Mouse (Mus musculus): ENCODE measurements at regions not wholly inside any gene's neighbourhood (a gene's known extent, or its start where the extent isn't known, plus 50 kb on each side); places are given as distances from the start of the nearest gene placed in this dataset.
"Not testable (repeated sequence)": the region's sequence is repeated elsewhere in the genome, so short reads cannot be mapped to it uniquely, and the experiment has no call there.

- DNase-seq (ENCODE audit: low spot score), result no peak
Measured at GRCm38 (mm10) chr15:42082436-42082835, 1948.3 kb downstream of the 9330182O14Rik start.

GRCm38 (mm10) chr15:42100730-42101129 is 1966.6 kb downstream of the 9330182O14Rik start:
- DNase-seq (ENCODE audit: low spot score), result no peak

- DNase-seq (ENCODE audit: low spot score), result no peak
Measured at GRCm38 (mm10) chr15:42104816-42105215, 1970.7 kb downstream of the 9330182O14Rik start.

GRCm38 (mm10) chr15:42107106-42107505 is 1972.9 kb downstream of the 9330182O14Rik start:
- no peak for DNase-seq (ENCODE audit: low spot score)

DNA sequence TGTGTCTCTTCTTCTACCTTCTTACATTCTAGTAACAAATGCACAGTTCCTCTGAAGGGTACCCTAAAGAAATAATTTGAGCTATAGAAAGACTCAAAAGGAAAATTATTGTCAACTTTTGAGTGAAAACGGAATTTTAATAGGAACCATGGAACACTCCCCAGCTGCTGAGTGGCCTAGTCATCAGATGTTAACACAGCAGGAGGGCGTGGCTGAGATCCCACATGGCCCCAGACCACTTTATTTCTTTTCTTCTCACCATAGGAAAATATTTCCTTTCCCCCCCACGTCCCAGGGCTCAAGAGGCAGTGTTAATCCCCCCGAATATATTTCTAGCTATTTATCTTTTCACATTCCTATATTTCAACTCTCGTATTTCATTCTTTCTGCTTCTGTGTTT is 1977.6 kb downstream of the 9330182O14Rik start:
- no peak for DNase-seq (ENCODE audit: low spot score)

DNA sequence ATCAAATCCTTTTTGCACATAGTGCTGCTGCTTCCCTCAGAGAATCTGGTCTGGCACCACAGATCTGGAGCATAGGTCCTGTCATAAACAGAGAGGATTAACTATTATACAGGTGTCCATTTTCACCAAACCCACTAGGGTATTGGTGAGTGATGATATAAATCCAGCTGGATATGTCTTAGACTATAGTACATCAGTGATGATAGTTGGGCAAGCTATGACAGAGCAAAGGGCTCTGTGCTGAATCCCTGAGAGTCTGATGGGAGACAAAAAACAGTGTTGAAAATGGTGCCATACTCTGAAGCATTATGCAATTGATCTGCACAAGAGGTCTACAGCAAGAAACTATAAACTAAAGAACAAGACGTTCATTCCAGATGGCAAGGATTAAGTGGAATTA is 1993.3 kb downstream of the 9330182O14Rik start:
- DNase-seq (ENCODE audit: low spot score), result no peak

GRCm38 (mm10) chr15:42128976-42129375 is 1994.8 kb downstream of the 9330182O14Rik start:
- no peak for DNase-seq (ENCODE audit: low spot score)

DNA sequence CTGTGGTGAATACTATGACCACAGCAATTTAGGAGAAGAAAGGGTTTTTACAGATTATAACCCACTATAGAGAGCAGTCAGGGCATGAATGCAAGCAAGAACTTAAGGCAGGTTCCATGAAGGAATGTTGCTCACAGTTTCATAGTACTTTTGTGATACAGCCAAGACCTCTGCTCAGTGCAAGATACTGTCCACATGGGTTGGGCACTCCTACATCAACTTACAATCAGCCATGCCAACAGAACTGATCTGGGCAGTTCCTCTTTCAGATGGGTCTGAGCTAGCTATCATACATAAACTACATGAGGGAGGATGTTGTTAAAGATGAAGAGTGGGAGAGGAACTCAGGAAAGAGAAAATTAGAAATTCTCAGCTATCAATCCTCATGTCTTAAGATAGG is 2032.4 kb downstream of the 9330182O14Rik start:
- DNase-seq (ENCODE audit: low spot score), result no peak

DNA sequence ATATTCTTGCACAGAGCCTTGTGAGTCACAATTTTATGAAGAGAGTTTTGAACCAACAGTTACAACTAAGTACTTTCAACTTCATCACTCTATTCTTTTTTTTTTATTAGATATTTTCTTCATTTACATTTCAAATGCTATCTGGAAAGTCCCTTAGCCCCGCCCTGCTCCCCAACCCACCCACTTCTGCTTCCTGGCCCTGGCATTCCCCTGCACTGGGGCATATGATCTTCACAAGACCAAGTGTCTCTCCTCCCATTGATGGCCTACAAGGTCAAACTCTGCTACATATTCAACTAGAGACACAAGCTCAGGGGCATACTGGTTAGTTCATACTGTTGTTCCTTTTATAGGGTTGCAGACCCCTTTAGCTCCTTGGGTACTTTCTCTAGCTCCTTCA is 2043.6 kb downstream of the 9330182O14Rik start:
- DNase-seq (ENCODE audit: low spot score), result not testable (repeated sequence)

- DNase-seq (ENCODE audit: low spot score), result no peak
Measured at GRCm38 (mm10) chr15:42207187-42207846, 2073.2 kb downstream of the 9330182O14Rik start.

DNA sequence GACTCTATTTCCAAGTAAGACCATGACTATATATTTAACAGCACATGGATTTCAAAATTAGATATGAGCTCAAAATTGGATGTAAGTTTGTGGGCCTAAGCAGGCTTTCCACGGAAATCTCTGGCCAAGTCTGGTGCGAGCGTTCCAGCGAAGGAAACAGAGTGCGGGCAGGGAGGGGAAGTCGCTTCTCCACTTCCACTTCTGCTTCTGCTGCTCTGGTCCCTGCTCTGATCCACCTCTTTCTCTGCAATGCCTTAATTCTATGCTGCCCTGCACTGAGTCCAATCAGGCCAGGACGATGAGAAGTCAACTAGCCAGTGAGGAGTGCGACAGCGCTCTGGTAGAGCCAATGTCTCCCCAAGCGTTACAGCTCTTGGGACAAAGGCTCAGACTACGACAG is 2085.3 kb downstream of the 9330182O14Rik start:
- DNase-seq (ENCODE audit: low spot score), result no peak

GRCm38 (mm10) chr15:42220005-42220404 is 2085.8 kb downstream of the 9330182O14Rik start:
- no peak for DNase-seq (ENCODE audit: low spot score)

DNA sequence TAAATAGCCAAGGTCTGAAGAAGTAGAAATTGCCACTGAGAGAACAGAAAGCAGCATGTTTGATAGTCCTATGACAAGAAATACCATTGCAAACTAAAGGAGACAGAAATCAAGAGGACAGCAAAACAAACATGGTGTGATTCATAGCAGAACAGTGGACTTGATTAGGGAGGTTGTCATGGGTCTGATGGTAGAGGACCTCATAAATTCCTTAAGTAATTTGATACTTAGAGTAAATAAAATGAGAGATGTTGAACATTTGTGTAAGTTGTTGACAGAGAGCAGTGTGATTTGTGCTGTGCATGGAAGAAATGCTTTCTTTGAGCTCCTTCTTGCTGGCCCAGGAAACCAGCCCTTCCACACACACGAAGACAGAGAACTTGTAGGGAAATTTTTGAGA is 2090.8 kb downstream of the 9330182O14Rik start:
- DNase-seq (ENCODE audit: low spot score), result no peak

DNA sequence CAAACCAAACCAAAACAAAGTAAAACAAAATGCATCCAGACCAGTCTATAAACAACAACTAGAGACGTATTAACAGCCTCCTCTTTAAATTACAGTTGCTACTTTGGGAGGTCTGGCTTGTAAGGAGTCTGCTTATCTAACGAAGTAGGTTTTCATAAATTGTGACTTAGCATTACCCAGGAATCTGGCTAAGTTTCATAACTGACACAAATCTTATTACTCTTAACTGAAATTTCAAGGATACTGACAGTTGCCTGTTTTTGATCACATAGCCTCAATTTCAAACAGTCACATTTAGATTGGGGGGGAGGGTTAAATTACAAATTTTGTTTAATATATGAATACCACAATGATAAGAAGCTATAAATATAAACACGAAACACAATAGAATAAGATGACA is 2097.5 kb downstream of the 9330182O14Rik start:
- no peak for DNase-seq (ENCODE audit: low spot score)

GRCm38 (mm10) chr15:42246812-42247211 is 2112.6 kb downstream of the 9330182O14Rik start:
- DNase-seq (ENCODE audit: low spot score), result no peak

DNA sequence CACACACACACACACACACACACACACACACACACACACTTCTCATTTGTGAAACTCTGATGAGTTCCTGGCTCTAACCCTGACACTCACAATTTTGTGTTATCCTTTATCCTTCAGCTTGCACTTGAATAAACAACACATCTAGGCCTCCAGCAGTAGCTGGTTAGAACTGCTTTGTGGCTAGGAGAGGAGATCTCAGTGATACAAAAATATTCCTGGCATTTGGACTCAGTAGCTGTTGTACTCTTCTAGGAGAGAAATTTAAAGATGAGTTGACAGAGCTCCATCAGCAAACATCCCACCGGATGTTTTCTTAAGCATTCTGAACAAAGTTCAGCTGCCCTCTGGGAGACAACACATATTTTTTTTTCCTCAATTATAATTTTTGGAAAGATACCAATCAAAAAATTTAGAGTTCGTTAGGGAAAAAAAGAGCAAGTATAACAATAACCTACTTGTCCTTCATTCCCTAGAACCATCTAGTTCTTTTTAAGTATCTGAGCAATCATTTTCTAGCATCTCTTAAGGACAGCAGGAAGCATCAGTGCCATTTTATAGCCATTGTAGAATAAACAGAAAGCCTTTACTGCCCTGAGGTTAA is 2118.7 kb downstream of the 9330182O14Rik start:
- DNase-seq (ENCODE audit: low spot score), result no peak

DNA sequence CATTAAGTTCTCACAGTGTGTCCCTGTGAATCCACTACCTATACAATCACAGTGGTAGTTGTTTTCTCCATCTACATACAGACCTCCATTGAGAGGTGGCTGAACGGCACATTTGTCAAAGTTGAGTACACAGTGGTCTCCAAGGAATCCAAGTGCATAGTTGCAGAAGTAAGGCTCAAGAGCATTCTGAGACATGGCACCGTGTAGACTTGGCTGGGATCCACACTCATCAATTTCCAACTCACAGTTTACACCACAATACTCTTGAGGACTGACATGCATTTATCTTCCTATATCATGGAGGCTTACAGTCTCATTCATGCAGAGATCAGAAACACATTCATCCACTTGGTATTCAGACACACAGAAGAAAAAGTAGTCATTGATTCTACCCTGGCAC is 2122.2 kb downstream of the 9330182O14Rik start:
- DNase-seq (ENCODE audit: low spot score), result no peak

DNA sequence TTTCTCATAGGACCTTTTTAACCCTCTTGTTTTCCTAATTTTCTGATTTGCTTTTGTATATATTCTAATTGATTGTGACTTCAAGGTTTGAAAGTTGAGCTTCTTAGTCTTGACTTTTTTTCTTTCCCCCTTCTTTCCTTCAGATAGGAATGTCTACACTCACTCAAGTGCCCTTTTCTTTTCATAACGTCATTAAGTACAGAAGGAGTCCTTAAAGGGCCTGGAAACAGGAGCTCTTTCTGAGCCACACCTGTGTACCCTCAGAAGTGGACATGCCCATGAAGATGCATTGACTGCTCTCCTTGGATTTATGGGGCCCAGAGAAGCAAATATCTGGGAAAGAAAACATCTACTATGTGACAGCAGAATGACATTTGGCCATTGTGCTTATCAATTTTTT is 2141.0 kb downstream of the 9330182O14Rik start:
- DNase-seq (ENCODE audit: low spot score), result no peak

DNA sequence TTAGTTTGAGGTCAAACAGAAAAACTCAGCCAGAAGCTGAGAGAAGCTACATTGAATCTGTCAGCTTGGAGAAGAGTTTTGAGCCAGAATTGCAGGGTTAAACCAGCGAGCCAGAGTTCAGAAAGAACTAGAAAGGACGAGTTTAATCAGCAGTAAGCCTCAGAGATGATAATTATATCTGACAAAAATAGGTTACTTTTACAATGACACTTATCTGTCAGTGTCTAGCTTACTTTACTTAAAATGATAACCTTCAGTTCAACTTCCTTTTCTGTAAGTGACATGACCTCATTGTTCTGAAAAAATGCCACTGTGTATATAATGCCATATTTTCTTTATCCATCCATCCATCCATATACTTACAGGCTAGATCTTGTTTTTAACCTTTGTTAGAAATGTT is 2143.1 kb downstream of the 9330182O14Rik start:
- no peak for DNase-seq (ENCODE audit: low spot score)

DNA sequence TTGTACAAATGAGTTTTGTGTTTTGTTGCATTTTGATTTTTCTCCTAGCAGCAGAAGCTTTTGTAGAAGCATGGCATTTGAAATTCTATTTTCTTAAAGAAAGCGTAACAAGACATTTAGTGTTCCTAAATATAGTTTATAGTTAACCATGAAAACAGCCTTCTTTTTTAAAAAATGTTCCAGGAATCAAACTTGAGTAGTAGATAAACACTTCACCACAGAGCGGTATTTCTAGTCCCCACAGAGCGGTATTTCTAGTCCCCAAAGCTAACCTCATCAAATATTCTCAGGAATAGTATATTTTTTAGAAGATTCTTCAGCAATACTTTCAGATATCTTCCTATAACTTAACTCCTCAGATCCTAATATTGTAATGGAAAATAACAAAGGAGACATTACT is 2146.6 kb downstream of the 9330182O14Rik start:
- no peak for DNase-seq (ENCODE audit: low spot score)

GRCm38 (mm10) chr15:42296406-42296805 is 2162.2 kb downstream of the 9330182O14Rik start:
- no peak for DNase-seq (ENCODE audit: low spot score)

DNA sequence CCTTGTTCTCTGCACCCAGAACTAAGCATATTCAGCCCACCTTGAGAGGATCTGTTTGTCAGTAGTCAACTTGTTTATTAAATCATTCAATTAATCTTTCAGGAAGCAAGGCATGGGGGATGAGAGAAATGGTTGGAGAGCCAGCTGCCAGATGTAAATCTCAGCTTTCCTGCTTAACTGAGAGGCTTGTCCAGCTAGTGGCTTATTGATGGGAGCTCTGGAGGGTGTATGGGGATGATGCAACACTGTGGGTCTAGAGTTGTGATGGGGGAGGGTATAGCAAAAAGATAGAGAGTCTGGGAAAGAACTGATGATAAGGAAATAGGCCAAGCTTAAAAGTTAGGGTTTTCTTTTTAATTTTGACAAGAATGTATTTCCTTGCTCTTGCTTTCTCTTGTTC is 2163.3 kb downstream of the 9330182O14Rik start:
- no peak for DNase-seq (ENCODE audit: low spot score)

- DNase-seq (ENCODE audit: low spot score), result no peak
Measured at GRCm38 (mm10) chr15:42301956-42302355, 2167.8 kb downstream of the 9330182O14Rik start.

DNA sequence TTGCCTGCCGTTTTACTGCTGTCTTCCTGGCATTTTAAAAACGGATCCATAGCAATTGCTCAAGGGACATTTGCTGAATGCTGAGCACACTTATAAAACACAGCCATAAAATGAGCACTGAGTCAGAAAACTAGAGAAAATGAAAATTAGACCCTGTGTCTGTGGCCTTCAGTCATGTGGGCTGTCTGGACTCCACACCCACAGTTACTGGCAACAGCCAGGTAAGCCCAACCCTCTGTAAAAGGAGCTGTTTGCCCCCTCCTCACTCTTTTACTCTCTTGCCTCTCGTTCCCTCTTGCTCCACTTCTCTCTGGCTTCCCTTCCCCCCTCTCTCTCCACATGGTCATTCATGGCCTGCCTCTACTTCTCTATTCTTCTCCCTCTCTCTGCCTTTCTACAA is 2169.9 kb downstream of the 9330182O14Rik start:
- DNase-seq (ENCODE audit: low spot score), result no peak

Measured in T-cell, adult 2 months (primary cell).